Mouse (Mus musculus): ENCODE data around the gene Pde4d.

DNA sequence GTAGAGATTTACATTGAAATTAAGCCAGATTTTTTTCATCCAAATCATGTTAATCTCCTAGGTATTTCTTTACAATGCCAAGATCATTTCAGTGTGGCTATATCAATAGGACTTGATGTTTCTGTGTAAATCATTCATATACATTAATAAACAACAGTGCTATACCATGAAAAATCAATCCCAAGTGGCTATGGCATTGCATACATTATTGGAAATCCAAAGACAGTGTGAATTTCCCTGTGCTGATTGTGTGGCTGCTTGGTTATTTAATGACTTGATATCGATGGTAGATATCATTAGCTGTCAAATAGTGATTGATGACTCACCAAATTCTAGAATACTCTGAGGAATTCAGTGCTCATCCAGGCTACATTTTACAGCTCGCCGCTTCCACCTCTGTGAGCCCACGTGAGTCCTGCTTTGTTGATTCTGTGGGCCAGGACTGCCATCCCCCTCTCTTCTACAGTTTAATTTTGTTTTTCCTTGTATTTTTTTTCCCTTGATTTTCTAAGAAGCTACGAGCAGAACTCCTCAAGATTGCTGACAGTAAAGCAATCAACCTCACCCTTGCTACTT lies 1085.0 kb downstream of the Pde4d start:
- no peak for TF ChIP-seq CTCF (IDR thresholded peaks at IDR 0.05; ENCODE audit: insufficient read depth, low read depth, low read length)
- no peak for TF ChIP-seq POLR2A (IDR thresholded peaks at IDR 0.05; ENCODE audit: insufficient read depth, low read depth, low read length)
